Mouse (Mus musculus) bone marrow macrophage, adult 2 months (primary cell): Measurements from ENCODE around the gene Bend5.

Experiments
- CTCF ChIP-seq: IDR thresholded peaks from 2 replicates; pipeline ENCODE4 v1.5.1; 2012; ENCODE audit warnings: low read depth, mild to moderate bottlenecking, low read length, moderate library complexity
- POLR2A ChIP-seq: IDR thresholded peaks from 2 replicates; pipeline ENCODE4 v1.6.1; 2012; ENCODE audit warnings: mild to moderate bottlenecking, low read depth, low read length, borderline replicate concordance

GRCm38 (mm10) chr4:111432417-111432816 is 17.6 kb downstream of the Bend5 start:
- TF ChIP-seq CTCF (no peak), POLR2A (no peak)
